Mouse (Mus musculus) myocyte (in vitro differentiated cells): ENCODE data around the gene Mga. TPM values are rescaled to one million over a fixed set of nuclear protein-coding genes. Genes with fewer than 3 reads are reported as not detected.

Experiments
- H3K27me3 ChIP-seq: one replicate; pipeline ENCODE4 v1.6.1; 2011; ENCODE audit not compliant: control insufficient read depth, insufficient read depth, insufficient read length
- H3K36me3 ChIP-seq: one replicate; pipeline ENCODE4 v1.6.1; 2011; ENCODE audit not compliant: control insufficient read depth, insufficient read depth
- H3K4me2 ChIP-seq: one replicate; pipeline ENCODE4 v1.6.1; 2011; ENCODE audit warnings: low read depth, control low read depth
- H3K4me3 ChIP-seq: one replicate; pipeline ENCODE4 v1.5.1; 2011; ENCODE audit warnings: mild to moderate bottlenecking, control low read depth, moderate library complexity
- H3K79me2 ChIP-seq: one replicate; pipeline ENCODE4 v1.6.1; 2011; ENCODE audit not compliant: control insufficient read depth, insufficient read depth
- H3ac ChIP-seq: one replicate; pipeline ENCODE4 v1.6.1; 2011; ENCODE audit not compliant: control insufficient read depth, insufficient read length
- CEBPB ChIP-seq: IDR thresholded peaks from 2 replicates; pipeline ENCODE4 v1.6.1; 2011; ENCODE audit warnings: mild to moderate bottlenecking, moderate library complexity; ENCODE audit not compliant: poor library complexity, insufficient read depth, severe bottlenecking
- E2F4 ChIP-seq: IDR thresholded peaks from one replicate; pipeline ENCODE4 v1.6.1; 2011; ENCODE audit warnings: mild to moderate bottlenecking, control low read depth, moderate library complexity; ENCODE audit not compliant: insufficient read depth
- MAX ChIP-seq: IDR thresholded peaks from one replicate; pipeline ENCODE4 v1.6.1; 2011; ENCODE audit warnings: low read depth, mild to moderate bottlenecking, control low read depth
- MYOD1 ChIP-seq, 3 experiments: IDR thresholded peaks; one replicate each; pipeline ENCODE4 v1.6.1; 2011; ENCODE audit warnings: control low read depth in 2 of 3, low read depth in 2 of 3, mild to moderate bottlenecking in 2 of 3, moderate library complexity in 1 of 3; ENCODE audit not compliant: insufficient read length in 2 of 3, control insufficient read depth in 1 of 3
- MYOG ChIP-seq, 3 experiments: IDR thresholded peaks; one replicate each; pipeline ENCODE4 v1.6.1; 2011; ENCODE audit warnings: control low read depth in 2 of 3, low read depth in 2 of 3, mild to moderate bottlenecking in 2 of 3; ENCODE audit not compliant: insufficient read length in 2 of 3, control insufficient read depth in 1 of 3, insufficient read depth in 1 of 3
- POLR2A ChIP-seq: IDR thresholded peaks from one replicate; pipeline ENCODE4 v1.6.1; 2011; ENCODE audit warnings: low read depth, mild to moderate bottlenecking, control low read depth, moderate library complexity; ENCODE audit not compliant: insufficient read length
- POLR2AphosphoS2 ChIP-seq: IDR thresholded peaks from one replicate; pipeline ENCODE4 v1.6.1; 2011; ENCODE audit warnings: low read depth, control low read depth; ENCODE audit not compliant: insufficient read length
- REST ChIP-seq: IDR thresholded peaks from one replicate; pipeline ENCODE4 v1.6.1; 2011; ENCODE audit warnings: mild to moderate bottlenecking, control low read depth, moderate library complexity; ENCODE audit not compliant: insufficient read depth, insufficient read length
- SRF ChIP-seq: IDR thresholded peaks from one replicate; pipeline ENCODE4 v1.6.1; 2011; ENCODE audit warnings: low read depth; ENCODE audit not compliant: control insufficient read depth, insufficient read length
- TCF12 ChIP-seq: IDR thresholded peaks from one replicate; pipeline ENCODE4 v1.6.1; 2011; ENCODE audit warnings: mild to moderate bottlenecking, control low read depth; ENCODE audit not compliant: poor library complexity, insufficient read depth, severe bottlenecking
- TCF3 ChIP-seq: IDR thresholded peaks from one replicate; pipeline ENCODE4 v1.6.1; 2011; ENCODE audit warnings: low read depth, control low read depth; ENCODE audit not compliant: insufficient read length
- USF1 ChIP-seq: IDR thresholded peaks from one replicate; pipeline ENCODE4 v1.6.1; 2011; ENCODE audit warnings: low read depth, mild to moderate bottlenecking, control low read depth, moderate library complexity
- polyA plus RNA-seq: library from polyadenylated mRNA; unstranded; fragments of >200 nt; fragmentation: generic; extraction: Trizol; gene quantifications from one replicate; pipeline ENCODE4 v1.2.1, GENCODE M21; 2012; ENCODE audit warnings: missing spikeins

Gene Mga
- polyA plus RNA-seq, 1 experiment: 3.4 TPM

- no peak overlapping the region for H3ac ChIP-seq
- no peaks in the 10 kb centered on the region for H3K27me3 ChIP-seq
- TF ChIP-seq MYOD1 (IDR thresholded peaks at IDR 0.05; ENCODE audit: control insufficient read depth in 1 of 3, insufficient read length in 2 of 3, low read depth in 2 of 3) (peak; percentile 30 to 76 (median 38)), TCF12 (no peak), POLR2AphosphoS2 (no peak), USF1 (no peak), REST (no peak), MAX (no peak), MYOG (IDR thresholded peaks at IDR 0.05; ENCODE audit: control insufficient read depth in 1 of 3, insufficient read depth in 1 of 3, insufficient read length in 2 of 3, low read depth in 2 of 3) (peak in 1 of 3 experiments; percentile 26), TCF3 (no peak)
These were observed 95.3 kb downstream of the Mga start for GRCm38 (mm10) chr2:119992349-119992748.

GRCm38 (mm10) chr2:119993515-119993914, 96.5 kb downstream of the Mga start:
- TF ChIP-seq POLR2AphosphoS2 (no peak), USF1 (no peak), CEBPB (no peak), MYOG (IDR thresholded peaks at IDR 0.05; ENCODE audit: control insufficient read depth in 1 of 3, insufficient read depth in 1 of 3, insufficient read length in 2 of 3, low read depth in 2 of 3) (no peak), REST (no peak), TCF12 (no peak), MAX (no peak), TCF3 (no peak), MYOD1 (IDR thresholded peaks at IDR 0.05; ENCODE audit: control insufficient read depth in 1 of 3, insufficient read length in 2 of 3, low read depth in 2 of 3) (no peak), POLR2A (no peak), E2F4 (no peak), SRF (no peak)
- no peaks in the 10 kb centered on the region for H3K79me2 ChIP-seq
- H3ac ChIP-seq: no peak overlapping the region
- H3K36me3 ChIP-seq: peaks cover 3% of the 10 kb centered on the region
- H3K27me3 ChIP-seq: no peaks in the 10 kb centered on the region
- no peak overlapping the region for H3K4me3 ChIP-seq
- H3K4me2 ChIP-seq: no peak overlapping the region

More at GRCm38 (mm10) chr2:119992349-119992748, 95.3 kb downstream of the Mga start:
- Histone ChIP-seq H3K79me2 (no peaks in the 10 kb centered on the region), H3K4me2 (no peak overlapping the region), H3K4me3 (no peak overlapping the region), H3K36me3 (peaks cover 3% of the 10 kb centered on the region)

GRCm38 (mm10) chr2:119994839-119995238, 97.8 kb downstream of the Mga start:
- Histone ChIP-seq H3ac (no peak overlapping the region), H3K27me3 (no peaks in the 10 kb centered on the region), H3K4me2 (no peak overlapping the region), H3K79me2 (no peaks in the 10 kb centered on the region), H3K4me3 (no peak overlapping the region), H3K36me3 (peaks cover 3% of the 10 kb centered on the region)
- no peak for TF ChIP-seq USF1
- no peak for TF ChIP-seq REST
- TF ChIP-seq TCF12: no peak
- TF ChIP-seq POLR2AphosphoS2: no peak
- TF ChIP-seq TCF3: no peak

GRCm38 (mm10) chr2:119995391-119996281, 98.6 kb downstream of the Mga start:
- Histone ChIP-seq H3K4me3 (no peak overlapping the region), H3K27me3 (no peaks in the 10 kb centered on the region), H3ac (no peak overlapping the region), H3K4me2 (peak overlapping the region; percentile 50), H3K79me2 (no peaks in the 10 kb centered on the region), H3K36me3 (peaks cover 3% of the 10 kb centered on the region)
- TF ChIP-seq MAX (no peak), MYOG (IDR thresholded peaks at IDR 0.05; ENCODE audit: control insufficient read depth in 1 of 3, insufficient read depth in 1 of 3, insufficient read length in 2 of 3, low read depth in 2 of 3) (no peak), SRF (no peak), USF1 (no peak)

- no peak overlapping the region for H3ac ChIP-seq
- H3K36me3 ChIP-seq: no peaks in the 10 kb centered on the region
- TF ChIP-seq TCF3: no peak
- TF ChIP-seq MAX: no peak
- no peak for TF ChIP-seq POLR2AphosphoS2
- no peak for TF ChIP-seq E2F4
- no peak for TF ChIP-seq SRF
- TF ChIP-seq POLR2A: no peak
- no peak for TF ChIP-seq MYOG (IDR thresholded peaks at IDR 0.05; ENCODE audit: control insufficient read depth in 1 of 3, insufficient read depth in 1 of 3, insufficient read length in 2 of 3, low read depth in 2 of 3)
- no peak for TF ChIP-seq MYOD1 (IDR thresholded peaks at IDR 0.05; ENCODE audit: control insufficient read depth in 1 of 3, insufficient read length in 2 of 3, low read depth in 2 of 3)
- TF ChIP-seq CEBPB: no peak
- TF ChIP-seq USF1: no peak
- TF ChIP-seq TCF12: no peak
- no peak for TF ChIP-seq REST
- H3K79me2 ChIP-seq: no peaks in the 10 kb centered on the region
- H3K4me3 ChIP-seq: no peak overlapping the region
- H3K4me2 ChIP-seq: no peak overlapping the region
- no peaks in the 10 kb centered on the region for H3K27me3 ChIP-seq
These were observed 100.3 kb downstream of the Mga start for GRCm38 (mm10) chr2:119997354-119997753.
